Mouse (Mus musculus): Measurements from ENCODE around the gene Tgfbr3. TPM values are rescaled to one million over a fixed set of nuclear protein-coding genes. Genes with fewer than 3 reads are reported as not detected.

Gene Tgfbr3
- polyA plus RNA-seq, 1 experiment from 2014 or later: 6.6 TPM

GRCm38 (mm10) chr5:107058642-107059041 lies 230.8 kb downstream of the Tgfbr3 start:
- no peak for ATAC-seq (ENCODE audit: low FRiP score)
- 82% methylated on average over 4 of the region's 4 CpGs for WGBS
- H3K4me3 ChIP-seq (replicated peaks): no peak overlapping the region
- H3K9me3 ChIP-seq (replicated peaks): no peaks in the 10 kb centered on the region
- H3K4me2 ChIP-seq: no peak overlapping the region
- peaks cover 7% of the 10 kb centered on the region; the same call in 1 of the 2 replicates for H3K4me1 ChIP-seq
- no peak overlapping the region for H3K9ac ChIP-seq (replicated peaks)
- H3K27ac ChIP-seq (replicated peaks): no peak overlapping the region
- H3K36me3 ChIP-seq: no peaks in the 10 kb centered on the region
- H3K27me3 ChIP-seq (replicated peaks): no peaks in the 10 kb centered on the region

Other genes starting within 250 kb of the Tgfbr3 start
- gene Brdt, start 41.5 kb upstream of the Tgfbr3 start, polyA plus RNA-seq (2015; fragmentation: Nextera tagmentation; extraction: Ambion mirVana): 4.3 and 4.7 TPM in 2 replicates
- 3.8 and 5.4 TPM in 2 replicates for gene Ephx4, start 113.1 kb upstream of the Tgfbr3 start, polyA plus RNA-seq (2015; fragmentation: Nextera tagmentation; extraction: Ambion mirVana)
- not detected in 2 replicates for gene Lpcat2b, start 141.9 kb upstream of the Tgfbr3 start, polyA plus RNA-seq (2015; fragmentation: Nextera tagmentation; extraction: Ambion mirVana)
- gene Btbd8, start 148.4 kb upstream of the Tgfbr3 start, polyA plus RNA-seq (2015; fragmentation: Nextera tagmentation; extraction: Ambion mirVana): 17.8 and 19.5 TPM in 2 replicates
- gene Gm42669, start 218.0 kb upstream of the Tgfbr3 start, polyA plus RNA-seq (2015; fragmentation: Nextera tagmentation; extraction: Ambion mirVana): 0.37 and 0.72 TPM in 2 replicates
- 0.29 and 0.36 TPM in 2 replicates for gene 1700028K03Rik, start 245.1 kb upstream of the Tgfbr3 start, polyA plus RNA-seq (2015; fragmentation: Nextera tagmentation; extraction: Ambion mirVana)

Data from neural tube, embryonic 15.5 days (tissue).